Mouse (Mus musculus) heart, postnatal 0 days (tissue): Measurements from ENCODE around the gene Bnc1. TPM values are rescaled to one million over a fixed set of nuclear protein-coding genes. Genes with fewer than 3 reads are reported as not detected.
A peak's percentile ranks its signal among the peaks of the same experiment; 100 is the strongest.

ENCODE experiments used
- ATAC-seq: fragments of 200-750 bp; cut with Nextera tagmentation; 2 replicates; pipeline ENCODE4 v1.8.0; 2017; ENCODE audit warnings: low read depth, moderate number of reproducible peaks, moderate library complexity; ENCODE audit not compliant: insufficient read depth
- DNase-seq: peaks from one replicate; pipeline ENCODE4 v3.0.0-alpha.2; 2016; ENCODE audit warnings: low spot score
- H3K27ac ChIP-seq: fragments of 300-500 bp; sonication (generic); 2 replicates; pipeline ENCODE4 v1.5.1; 2014; ENCODE audit warnings: low read depth, mild to moderate bottlenecking
- H3K27me3 ChIP-seq: fragments of 300-500 bp; sonication (generic); 2 replicates; pipeline ENCODE4 v1.6.1; 2014; ENCODE audit warnings: low read length, mixed read lengths; ENCODE audit not compliant: control insufficient read depth, insufficient read depth
- H3K36me3 ChIP-seq: fragments of 300-500 bp; sonication (generic); replicated peaks from 2 replicates; pipeline ENCODE4 v1.6.1; 2014; ENCODE audit warnings: low read length, mixed read lengths; ENCODE audit not compliant: control insufficient read depth, insufficient read depth
- H3K4me1 ChIP-seq: fragments of 300-500 bp; sonication (generic); 2 replicates; pipeline ENCODE4 v1.6.1; 2014; ENCODE audit warnings: antibody characterized with exemption; ENCODE audit not compliant: control insufficient read depth, insufficient read depth
- H3K4me2 ChIP-seq: fragments of 300-500 bp; sonication (generic); 2 replicates; pipeline ENCODE4 v1.6.1; 2014; ENCODE audit warnings: low read depth, mild to moderate bottlenecking, low read length, moderate library complexity
- H3K4me3 ChIP-seq: fragments of 300-500 bp; sonication (generic); 2 replicates; pipeline ENCODE4 v1.5.1; 2014; ENCODE audit warnings: low read depth, low read length
- H3K9ac ChIP-seq: fragments of 300-500 bp; sonication (generic); replicated peaks from 2 replicates; pipeline ENCODE4 v1.6.1; 2014; ENCODE audit warnings: low read depth, low read length, mixed read lengths
- H3K9me3 ChIP-seq: fragments of 300-500 bp; sonication (generic); replicated peaks from 2 replicates; pipeline ENCODE4 v1.6.1; 2016; ENCODE audit warnings: low read length; ENCODE audit not compliant: control insufficient read depth
- CTCF ChIP-seq: IDR thresholded peaks from 2 replicates; pipeline ENCODE4 v1.5.1; 2016; ENCODE audit warnings: antibody characterized with exemption, control low read depth, low read depth
- EP300 ChIP-seq: IDR thresholded peaks from 2 replicates; pipeline ENCODE4 v1.6.1; 2016; ENCODE audit warnings: antibody characterized with exemption, low read depth
- WGBS: fragments of 180-500 bp; shearing (Covaris S2); extraction: QIAGEN DNeasy Blood & Tissue Kit; methylation state at CpG from one replicate; pipeline ENCODE4 v1.1.7; 2014; 5-methylcytosine and 5-hydroxymethylcytosine counted together
- polyA plus RNA-seq: library from polyadenylated mRNA; unstranded; fragments of >200 nt; fragmentation: Nextera tagmentation; extraction: Ambion mirVana; gene quantifications from 2 replicates; pipeline ENCODE4 v1.2.1, GENCODE M21; 2015
- total RNA-seq: library from RNA; depleted of rRNA; stranded (reverse); fragments of >200 nt; gene quantifications from 2 replicates; pipeline ENCODE4 v1.2.3, GENCODE M21; 2014; ENCODE audit warnings: low replicate concordance

Bnc1 gene
- total and polyA plus RNA-seq, 2 experiments from 2014 or later: 1.2 to 4.7 TPM

GRCm38 (mm10) chr7:82022404-82022803, 30.3 kb upstream of the Bnc1 start:
- TF ChIP-seq EP300: no peak
- no peak for TF ChIP-seq CTCF
- WGBS: 88% methylated on average over 1 of the region's 1 CpGs
- 0 out of 2 replicates have a peak, but pooled peaks cover 3% of the 10 kb centered on the region for H3K27me3 ChIP-seq

GRCm38 (mm10) chr7:82018031-82018430, 25.9 kb upstream of the Bnc1 start:
- Histone ChIP-seq H3K4me1 (peaks cover 4% of the 10 kb centered on the region), H3K9ac (no peak overlapping the region), H3K27me3 (peaks cover 20% of the 10 kb centered on the region), H3K4me3 (no peak overlapping the region), H3K36me3 (no peaks in the 10 kb centered on the region), H3K27ac (no peak overlapping the region), H3K4me2 (no peak overlapping the region), H3K9me3 (no peaks in the 10 kb centered on the region)
- WGBS: 92% methylated on average over 2 of the region's 2 CpGs
- TF ChIP-seq EP300 (no peak), CTCF (no peak)
- ATAC-seq (no peak), DNase-seq (no peak)

More at GRCm38 (mm10) chr7:82022404-82022803, 30.3 kb upstream of the Bnc1 start:
- Histone ChIP-seq H3K9me3 (no peaks in the 10 kb centered on the region), H3K27ac (no peak overlapping the region), H3K36me3 (no peaks in the 10 kb centered on the region), H3K9ac (no peak overlapping the region), H3K4me2 (no peak overlapping the region), H3K4me1 (peaks cover under 1% of the 10 kb centered on the region; the same call in 1 of the 2 replicates), H3K4me3 (no peak overlapping the region)
- DNase-seq: no peak
- ATAC-seq: no peak

- Histone ChIP-seq H3K4me1 (peaks cover 4% of the 10 kb centered on the region), H3K4me2 (peak overlapping the region; percentile 59), H3K27me3 (peaks cover 20% of the 10 kb centered on the region), H3K27ac (no peak overlapping the region), H3K9me3 (no peaks in the 10 kb centered on the region), H3K36me3 (no peaks in the 10 kb centered on the region), H3K4me3 (peak overlapping the region; percentile 31), H3K9ac (no peak overlapping the region)
- TF ChIP-seq CTCF: no peak
- TF ChIP-seq EP300: no peak
- WGBS: 6% methylated on average over 25 of the region's 25 CpGs
- DNase-seq (peak; percentile 8), ATAC-seq (no peak)
Observed at GRCm38 (mm10) chr7:82016751-82017710, 24.9 kb upstream of the Bnc1 start.

- no peaks in the 10 kb centered on the region for H3K36me3 ChIP-seq
- 8% methylated on average over 13 of the region's 13 CpGs for WGBS
- peaks cover 21% of the 10 kb centered on the region for H3K27me3 ChIP-seq
- no peaks in the 10 kb centered on the region for H3K9me3 ChIP-seq
- no peak overlapping the region for H3K27ac ChIP-seq
- H3K4me1 ChIP-seq: peaks cover 4% of the 10 kb centered on the region
- TF ChIP-seq CTCF (no peak), EP300 (no peak)
- H3K9ac ChIP-seq: no peak overlapping the region
- H3K4me2 ChIP-seq: no peak overlapping the region
- H3K4me3 ChIP-seq: no peak overlapping the region
- ATAC-seq (no peak), DNase-seq (no peak)
Observed at GRCm38 (mm10) chr7:82012472-82012871, 20.4 kb upstream of the Bnc1 start.

GRCm38 (mm10) chr7:82011534-82012401, 19.7 kb upstream of the Bnc1 start:
- H3K9me3 ChIP-seq: no peaks in the 10 kb centered on the region
- no peak overlapping the region for H3K9ac ChIP-seq
- no peak overlapping the region for H3K4me3 ChIP-seq
- H3K36me3 ChIP-seq: no peaks in the 10 kb centered on the region
- H3K4me2 ChIP-seq: no peak overlapping the region
- no peak overlapping the region for H3K27ac ChIP-seq
- DNase-seq (no peak), ATAC-seq (no peak)
- no peak for TF ChIP-seq EP300
- no peak for TF ChIP-seq CTCF
- H3K27me3 ChIP-seq: peaks cover 15% of the 10 kb centered on the region
- H3K4me1 ChIP-seq: no peaks in the 10 kb centered on the region
- WGBS: 53% methylated on average over 19 of the region's 19 CpGs
